Mouse (Mus musculus): ENCODE measurements around the gene Anp32e. TPM values are rescaled to one million over a fixed set of nuclear protein-coding genes. Genes with fewer than 3 reads are reported as not detected.
"Not testable (repeated sequence)": the region's sequence is repeated elsewhere in the genome, so short reads cannot be mapped to it uniquely, and the experiment has no call there.

Gene Anp32e
- total RNA-seq, 2 experiments from 2014 or later = 101 to 384 TPM

DNA sequence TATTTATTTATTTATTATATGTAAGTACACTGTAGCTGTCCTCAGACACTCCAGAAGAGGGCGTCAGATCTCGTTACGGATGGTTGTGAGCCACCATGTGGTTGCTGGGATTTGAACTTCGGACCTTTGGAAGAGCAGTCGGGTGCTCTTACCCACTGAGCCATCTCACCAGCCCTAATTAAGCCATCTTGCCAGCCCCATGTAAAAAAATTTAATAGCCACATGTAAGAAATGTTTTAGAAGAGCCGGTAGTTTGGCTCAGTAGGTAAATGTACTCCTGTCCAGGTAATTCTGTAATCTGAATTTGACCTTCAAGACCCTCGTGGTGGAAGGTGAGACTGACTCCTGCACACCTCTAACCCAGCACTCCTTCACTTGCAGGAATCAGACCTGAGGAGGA is 41.6 kb downstream of the Anp32e start:
- ATAC-seq (replicated peaks; ENCODE audit: poor library complexity) = not testable (repeated sequence)

DNA sequence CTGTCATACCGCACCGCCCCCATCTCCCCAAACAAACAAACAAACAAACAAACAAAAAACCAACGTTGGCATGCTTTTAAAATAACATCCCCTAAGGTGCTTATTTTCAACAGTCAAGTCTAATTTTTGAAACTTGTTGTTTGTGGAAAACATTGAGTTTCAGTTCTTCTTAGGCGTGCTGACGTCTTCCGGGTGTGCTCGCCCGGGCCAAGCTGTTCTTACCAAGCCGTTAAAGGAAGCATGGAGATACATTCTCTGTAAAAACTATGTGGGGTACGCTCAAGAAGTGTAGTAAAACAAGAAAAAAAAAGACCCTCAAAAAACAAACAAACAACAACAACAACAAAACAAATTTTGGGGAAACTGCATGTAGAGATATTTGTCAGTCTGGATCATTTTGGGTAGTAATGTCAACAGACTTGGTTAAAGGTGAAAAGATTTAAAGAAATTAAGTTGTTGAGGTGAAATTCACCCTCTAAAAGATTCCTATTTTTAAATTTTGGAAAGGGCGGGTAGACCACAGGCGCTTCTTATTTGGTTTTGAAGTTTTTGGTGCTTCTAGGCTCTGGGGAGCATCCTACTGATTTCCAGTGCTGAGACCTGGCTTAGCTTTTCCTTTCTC is 43.3 kb downstream of the Anp32e start:
- peak; percentile 40; the same call in 1 of the 2 replicates for ATAC-seq (replicated peaks; ENCODE audit: poor library complexity)

DNA sequence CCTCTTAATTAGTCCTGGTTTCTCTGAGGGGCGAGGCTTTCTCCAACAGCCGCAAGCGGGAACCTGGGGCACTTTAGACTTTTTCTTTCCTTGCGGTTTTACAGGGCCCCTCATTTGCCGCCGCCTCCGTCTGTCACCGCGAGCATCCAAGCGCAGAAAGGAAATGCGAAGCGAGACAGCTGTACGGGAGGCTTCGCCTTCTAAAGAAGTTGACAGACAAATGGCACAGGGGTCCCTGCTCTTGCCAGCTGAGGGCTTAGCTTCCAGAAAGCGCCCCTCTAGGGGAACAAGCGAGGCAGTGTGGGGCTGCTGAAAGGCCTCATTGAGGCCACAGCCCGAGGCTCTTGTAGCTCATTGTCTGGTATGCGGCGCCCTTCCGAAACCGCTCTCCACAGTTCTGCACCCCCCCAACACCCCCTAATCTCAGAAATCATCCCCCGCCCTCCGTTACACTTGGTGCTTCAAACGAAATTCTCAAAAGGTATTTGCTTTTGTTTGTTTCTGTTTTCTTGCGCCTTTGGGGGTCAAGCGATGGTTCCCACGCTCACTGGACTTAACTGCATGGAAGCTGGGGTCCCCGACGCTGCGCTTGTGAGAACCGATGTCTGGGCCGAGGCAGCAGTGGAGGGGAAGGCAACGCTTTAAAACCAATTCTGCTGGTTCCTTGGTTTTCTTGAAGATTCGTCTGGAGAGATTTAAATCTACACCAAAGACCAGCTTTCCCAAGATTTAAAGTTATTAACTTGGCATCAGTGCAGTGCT is 44.0 kb downstream of the Anp32e start:
- peak; percentile 56 for ATAC-seq (replicated peaks; ENCODE audit: poor library complexity)

DNA sequence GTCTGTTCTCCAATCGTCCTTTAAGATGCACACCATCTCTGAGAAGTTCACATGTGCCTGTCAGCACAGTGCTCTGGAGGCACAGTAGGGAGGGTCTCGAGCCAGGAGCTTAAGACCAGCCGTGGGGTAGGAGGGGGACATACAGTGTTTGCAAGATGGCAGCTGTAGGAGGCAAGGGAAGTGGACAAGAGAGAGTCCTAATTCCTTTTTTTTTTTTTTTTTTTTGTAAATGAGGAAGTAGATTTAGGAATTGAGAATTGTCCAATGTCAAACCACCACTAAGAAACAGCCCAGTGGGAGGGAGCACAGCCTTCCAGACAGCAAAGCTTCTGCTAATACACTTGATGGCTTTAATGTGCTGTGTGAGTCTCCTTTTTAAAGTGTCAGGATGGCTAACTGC is 48.0 kb downstream of the Anp32e start:
- ATAC-seq (replicated peaks; ENCODE audit: poor library complexity) = peak; percentile 56

DNA sequence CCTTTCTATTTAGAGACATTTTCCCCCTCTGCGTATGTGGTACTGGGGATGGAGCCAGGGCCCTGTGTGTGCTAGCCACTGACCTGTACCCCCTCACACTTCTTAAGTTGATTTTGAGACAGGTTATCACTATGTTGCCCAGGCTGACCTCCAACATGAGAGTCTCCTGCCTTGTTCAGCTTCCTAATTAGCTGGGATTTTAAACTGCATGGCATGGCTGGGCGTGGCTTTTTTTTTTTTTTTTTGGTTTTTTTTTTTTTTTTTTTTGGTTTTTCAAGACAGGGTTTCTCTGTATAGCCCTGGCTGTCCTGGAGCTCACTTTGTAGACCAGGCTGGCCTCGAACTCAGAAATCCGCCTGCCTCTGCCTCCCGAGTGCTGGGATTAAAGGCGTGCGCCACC is 48.5 kb downstream of the Anp32e start:
- ATAC-seq (replicated peaks; ENCODE audit: poor library complexity) = not testable (repeated sequence)

DNA sequence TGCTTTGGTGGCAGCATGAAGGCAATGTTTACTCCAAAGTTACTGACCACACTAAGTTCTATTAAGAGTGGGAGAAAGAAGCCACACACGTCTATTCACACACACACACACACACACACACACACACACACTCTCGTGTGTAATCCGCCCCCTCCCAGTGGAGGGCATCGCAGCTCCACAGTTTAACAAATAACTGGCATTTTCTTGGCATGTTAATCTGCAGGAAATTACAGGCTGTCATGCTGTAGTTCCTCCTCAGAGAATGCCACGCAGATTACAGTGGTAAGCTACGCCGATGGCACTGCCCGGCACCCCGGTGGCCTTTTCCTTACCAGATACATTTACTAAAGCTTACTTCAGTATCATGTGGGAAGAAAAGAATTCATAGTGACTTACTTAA is 49.2 kb downstream of the Anp32e start:
- peak; percentile 35 for ATAC-seq (replicated peaks; ENCODE audit: poor library complexity)

DNA sequence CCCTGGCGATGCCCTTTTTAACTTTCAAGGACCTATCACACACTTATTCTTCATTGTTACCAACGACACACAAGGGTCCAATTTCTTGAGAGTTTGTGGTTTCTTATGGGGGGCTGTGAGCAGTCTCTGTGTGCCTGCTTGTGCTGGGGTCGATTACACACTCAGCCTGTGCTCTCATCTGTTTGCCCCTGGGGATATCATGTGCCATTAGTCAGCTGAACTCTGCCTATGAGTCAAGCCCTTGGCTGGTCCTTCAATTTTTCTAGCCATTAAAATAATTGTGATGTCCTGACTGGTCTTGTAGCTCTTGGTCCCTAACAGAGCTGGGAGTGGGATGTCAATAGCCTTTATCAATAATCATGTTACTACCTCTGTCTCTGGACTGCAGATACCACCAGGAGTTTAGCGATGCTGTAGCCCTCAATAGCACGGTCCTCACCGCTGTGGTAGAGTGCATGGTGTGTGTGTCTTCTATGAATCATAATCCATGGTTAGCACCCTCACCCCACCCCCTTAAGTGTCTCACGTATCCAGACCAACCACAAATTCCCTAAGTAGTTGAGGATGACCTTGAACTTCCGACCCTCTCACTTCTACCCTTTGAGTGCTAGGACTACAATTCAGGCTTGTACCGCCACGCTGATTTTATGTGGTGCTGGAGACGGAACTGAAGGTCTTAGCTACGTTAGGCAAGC is 51.4 kb downstream of the Anp32e start:
- ATAC-seq (replicated peaks; ENCODE audit: poor library complexity) = no peak

DNA sequence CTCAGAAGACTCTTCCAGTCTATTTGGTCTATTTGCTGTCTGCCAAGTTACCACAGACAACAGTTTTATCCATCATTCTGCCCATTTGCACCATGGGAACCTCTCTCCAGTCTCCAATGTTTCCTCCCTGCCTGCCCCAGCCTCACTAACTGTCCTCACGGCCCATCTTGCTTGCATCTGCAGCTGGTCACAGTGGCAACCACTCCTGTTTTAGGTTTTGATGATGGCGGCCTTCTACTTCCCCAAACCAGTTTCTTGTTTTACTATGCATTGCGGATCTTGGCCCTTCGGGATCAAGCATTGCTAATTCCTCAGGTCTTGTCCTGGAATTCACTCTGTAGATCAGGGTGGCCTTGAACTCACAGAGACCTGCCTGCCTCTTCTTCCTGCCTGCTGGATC is 53.1 kb downstream of the Anp32e start:
- ATAC-seq (replicated peaks; ENCODE audit: poor library complexity) = no peak

DNA sequence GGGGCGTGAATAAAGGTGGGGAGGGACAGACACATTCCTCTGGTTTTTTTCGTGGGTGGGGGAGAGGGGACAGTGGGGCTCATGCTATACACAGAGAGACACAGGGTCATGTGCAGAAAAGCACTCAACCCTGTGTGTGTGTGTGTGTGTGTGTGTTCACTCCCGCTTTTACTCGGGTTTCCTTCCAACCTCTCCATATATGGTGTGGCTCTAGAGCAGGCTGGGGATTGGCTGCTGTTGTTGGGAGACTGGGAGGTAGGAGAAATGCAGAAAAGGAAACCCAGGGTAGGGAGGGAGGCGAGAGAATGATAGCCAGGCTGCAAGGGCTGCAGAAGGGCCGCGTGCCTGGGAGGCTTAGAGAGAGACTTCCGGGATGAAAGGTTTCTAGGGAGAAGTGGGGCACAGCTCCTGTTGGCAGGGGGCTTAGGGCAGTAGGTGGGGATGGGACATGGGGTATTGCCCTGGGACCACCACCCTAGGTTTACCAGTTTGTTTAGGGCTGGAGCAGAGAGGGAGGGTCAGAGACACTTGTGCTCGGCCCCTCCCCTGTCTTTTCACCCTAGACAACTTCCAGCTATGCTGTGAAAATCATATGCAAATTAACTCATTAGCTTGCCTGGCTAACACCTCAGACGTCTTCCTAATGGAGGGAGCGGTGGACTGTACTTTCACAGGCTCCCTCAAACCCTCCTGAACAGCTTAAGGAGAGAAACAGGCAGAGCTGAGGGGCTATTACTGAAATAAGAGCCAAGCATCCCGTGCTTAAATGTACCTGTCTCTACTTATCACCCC is 56.4 kb downstream of the Anp32e start:
- peak; percentile 42 for ATAC-seq (replicated peaks; ENCODE audit: poor library complexity)

DNA sequence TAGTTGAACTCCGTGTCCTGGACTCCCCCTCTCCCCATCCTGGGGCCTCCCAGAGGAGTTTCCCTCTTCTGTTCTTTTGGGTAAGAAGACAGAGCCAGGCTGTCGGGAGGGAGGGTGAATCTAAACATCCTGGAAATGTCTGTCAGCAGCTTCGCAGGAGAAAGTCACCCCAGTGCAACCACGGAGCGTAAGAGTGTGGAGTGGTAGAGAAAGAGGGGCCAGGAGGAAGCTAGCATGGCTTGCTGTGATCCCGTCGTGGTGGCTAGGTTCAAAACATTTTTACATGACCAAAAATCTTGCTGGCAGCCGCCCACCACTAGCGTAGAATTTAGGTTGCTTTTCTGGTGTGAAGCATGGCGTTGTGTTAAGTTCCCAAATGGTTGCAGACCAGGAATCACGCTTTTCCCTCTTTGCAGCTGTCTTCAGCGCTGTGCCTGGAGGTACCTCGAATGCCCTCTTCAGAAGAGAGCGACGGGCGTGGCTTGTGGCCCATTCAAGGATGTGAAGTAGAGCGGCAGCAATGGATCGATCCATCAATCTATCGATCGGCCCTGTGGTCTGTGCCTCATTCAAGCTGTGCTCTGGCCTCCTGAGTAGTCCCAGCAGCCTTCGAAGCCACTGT is 57.1 kb downstream of the Anp32e start:
- peak; percentile 43 for ATAC-seq (replicated peaks; ENCODE audit: poor library complexity)

DNA sequence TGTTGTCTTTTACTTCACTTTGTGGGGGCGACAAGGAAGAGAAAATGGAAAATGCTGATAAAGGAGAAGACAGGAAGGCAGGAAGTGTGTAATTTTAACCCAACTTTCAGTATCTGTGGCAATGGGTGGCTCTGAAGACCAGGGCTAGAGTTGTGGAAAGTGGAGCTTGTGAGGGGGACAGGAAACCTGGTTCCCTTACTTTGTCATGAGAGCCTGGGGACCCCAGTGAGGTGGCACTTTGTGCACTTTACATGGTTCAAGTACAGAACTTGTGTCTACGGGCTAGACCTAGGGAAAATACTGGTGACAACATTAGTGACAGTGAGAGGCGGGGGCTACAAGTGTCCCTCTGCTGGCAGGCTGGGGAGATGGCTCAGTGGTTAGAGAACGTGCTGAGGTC is 57.9 kb downstream of the Anp32e start:
- ATAC-seq (replicated peaks; ENCODE audit: poor library complexity) = no peak

DNA sequence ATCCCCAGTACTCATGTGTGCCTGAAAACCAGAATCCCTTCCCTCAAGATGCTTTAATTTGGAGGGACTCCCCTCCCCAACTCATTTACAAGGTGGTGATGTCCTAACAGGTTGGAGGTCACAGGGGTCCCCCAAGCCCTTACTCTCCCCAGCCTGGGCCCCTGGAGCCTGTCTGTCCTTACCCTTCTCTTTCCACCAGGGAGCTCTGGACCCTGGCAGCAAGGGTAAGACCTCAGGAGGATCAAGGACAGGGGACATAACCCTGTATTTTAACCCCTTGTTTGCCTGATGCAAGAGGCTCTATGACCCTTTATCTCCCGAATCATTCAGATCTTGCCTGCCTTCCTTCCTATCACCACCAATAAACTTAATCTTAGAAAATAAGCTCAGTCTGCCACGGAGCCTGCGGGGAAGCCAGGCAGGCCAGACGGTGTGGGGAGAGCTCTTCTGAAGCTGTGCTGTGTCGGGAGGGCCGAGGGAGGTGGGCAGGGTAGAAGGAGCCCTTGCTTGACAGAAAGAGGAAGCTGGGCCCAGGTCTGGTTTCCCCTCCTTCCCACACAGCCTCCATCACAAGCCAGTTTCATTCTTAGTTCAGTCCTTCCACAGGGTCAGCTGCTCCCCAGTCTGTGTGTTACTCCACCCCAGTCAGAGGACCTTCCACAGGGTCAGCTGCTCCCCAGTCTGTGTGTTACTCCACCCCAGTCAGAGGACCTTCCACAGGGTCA is 58.5 kb downstream of the Anp32e start:
- ATAC-seq (replicated peaks; ENCODE audit: poor library complexity) = peak; percentile 68

DNA sequence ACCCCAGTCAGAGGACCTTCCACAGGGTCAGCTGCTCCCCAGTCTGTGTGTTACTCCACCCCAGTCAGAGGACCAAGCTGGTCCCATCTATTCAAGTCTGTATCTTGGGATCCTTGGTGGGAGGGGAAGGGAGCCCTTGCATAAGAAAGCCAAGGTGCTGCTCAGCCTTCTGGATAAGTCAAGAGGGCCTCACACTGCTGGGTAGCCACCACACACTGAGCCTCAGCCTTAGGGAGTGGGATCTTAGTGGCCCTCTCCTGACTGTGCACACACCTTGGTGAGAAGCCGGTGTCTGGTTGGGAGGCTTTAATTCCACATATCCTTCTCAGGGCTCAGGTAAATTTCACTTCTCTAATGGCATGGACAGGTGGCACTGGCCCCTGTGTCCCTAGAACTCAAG is 59.1 kb downstream of the Anp32e start:
- ATAC-seq (replicated peaks; ENCODE audit: poor library complexity) = no peak

DNA sequence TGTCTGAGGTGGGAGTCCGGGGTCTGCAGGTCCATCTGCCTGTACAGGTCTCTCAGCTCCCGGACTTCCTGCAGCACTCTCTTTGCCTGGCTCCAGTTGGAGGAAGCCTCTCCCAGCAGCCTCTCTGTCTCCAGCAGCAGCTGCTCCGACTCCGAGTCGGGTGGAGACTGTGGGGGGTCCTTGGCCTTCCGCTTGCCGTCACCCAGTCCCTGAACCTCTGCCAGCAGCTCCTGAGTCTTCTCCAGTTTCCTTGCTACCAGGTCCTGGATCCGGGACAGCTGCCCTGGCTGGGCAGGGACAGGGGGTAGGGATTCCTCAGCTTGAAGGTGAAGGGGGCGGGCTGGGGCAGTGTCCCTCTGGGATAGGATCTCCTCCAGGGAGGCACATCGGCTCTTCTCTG is 59.9 kb downstream of the Anp32e start:
- no peak for ATAC-seq (replicated peaks; ENCODE audit: poor library complexity)

DNA sequence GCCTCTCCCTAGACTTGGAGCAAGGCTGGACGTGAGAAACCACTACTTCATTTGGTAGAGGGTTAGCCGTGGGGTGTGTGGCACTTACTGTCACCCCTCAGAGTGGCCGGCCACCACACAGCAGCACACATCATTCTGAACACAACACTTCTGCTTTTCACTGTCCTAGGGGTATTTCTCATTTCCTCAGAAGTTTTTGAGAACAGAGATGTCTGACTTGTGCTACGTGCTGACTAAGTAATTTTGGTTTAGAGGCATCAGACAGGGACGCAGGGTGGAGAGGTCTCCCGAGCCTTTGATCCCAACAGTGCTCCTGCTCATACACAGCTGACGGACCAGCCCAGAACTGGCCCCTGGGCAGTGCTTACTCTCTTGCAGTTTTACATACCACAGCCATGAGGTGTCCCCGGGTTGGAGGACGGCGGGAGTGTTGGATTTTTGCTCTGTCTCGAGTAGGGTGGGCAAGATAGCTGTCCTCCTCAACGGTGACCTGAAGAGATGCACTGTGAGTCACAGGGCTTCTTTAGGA is 61.4 kb downstream of the Anp32e start:
- peak; percentile 54 for ATAC-seq (replicated peaks; ENCODE audit: poor library complexity)

DNA sequence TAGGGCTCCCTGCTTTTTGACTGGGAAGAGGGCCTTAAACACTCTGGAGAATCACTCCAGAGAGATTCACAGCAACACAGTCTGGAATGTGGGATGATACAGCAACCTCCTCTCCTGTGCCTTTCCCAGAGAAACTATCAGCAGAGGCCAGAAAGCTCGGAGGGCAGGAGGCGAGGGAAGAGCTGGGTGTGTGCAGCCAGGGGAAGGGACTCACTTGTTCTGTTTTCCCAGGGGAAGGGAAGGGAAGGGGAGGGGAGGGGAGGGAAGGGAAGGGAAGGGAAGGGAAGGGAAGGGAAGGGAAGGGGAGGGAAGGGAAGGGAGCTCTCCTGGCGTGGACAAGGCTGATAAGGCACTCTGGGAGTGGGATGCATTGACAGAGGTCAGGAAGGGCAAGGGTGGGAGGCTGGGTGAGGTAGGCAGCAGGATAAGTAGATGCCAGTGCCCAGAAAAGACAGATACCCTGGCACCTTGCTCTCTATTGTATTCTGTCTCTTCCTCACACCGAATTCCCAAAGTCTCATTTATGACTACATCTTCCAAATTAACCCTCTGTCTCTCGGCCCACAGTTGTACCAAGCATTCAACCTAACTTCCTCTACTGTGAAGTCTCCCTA is 64.1 kb downstream of the Anp32e start:
- ATAC-seq (replicated peaks; ENCODE audit: poor library complexity) = no peak

DNA sequence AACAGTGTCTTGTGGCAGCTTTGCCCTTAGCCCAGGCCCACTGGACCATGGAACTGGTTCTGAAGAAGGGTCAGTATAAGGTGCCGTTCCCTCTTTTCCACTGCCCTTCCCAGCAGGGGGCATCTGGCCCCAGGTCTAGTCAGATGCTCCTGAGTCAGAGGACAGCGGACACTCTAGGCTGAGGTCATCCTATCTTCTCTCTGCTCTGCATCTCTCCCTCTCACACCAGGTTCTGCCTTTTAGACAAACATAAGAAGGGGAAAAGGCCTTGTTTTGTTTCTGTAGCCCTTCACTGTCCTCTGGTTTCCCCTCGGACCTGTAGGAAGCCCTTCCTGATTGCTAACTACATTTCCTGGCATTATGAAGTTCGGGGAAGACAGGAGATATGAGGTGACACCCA is 64.8 kb downstream of the Anp32e start:
- no peak for ATAC-seq (replicated peaks; ENCODE audit: poor library complexity)

DNA sequence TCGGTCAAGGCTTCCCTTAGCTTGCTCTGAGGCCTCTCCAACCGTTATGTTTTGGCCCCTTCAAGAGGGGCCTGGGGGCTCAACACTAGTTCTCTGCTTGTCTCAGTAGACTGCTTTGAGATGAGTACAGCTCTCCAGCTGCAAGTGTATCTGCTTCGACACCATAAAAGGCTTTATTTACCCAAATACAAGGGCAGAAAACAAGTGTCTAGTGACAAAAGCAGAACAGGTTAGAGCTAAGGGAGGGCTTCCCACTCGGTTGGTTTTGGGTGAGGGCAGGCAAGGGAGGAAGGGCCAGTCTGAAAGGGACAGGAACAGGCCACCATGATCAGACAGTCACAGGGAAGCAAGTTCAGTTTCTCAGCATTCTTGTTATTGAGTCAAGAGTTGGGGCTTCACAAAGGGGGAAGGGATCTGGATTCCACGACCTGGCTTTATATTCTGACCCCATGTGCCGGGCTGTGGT is 65.4 kb downstream of the Anp32e start:
- 0 out of 2 replicates have a peak, but pooled peaks have one; percentile 10 for ATAC-seq (replicated peaks; ENCODE audit: poor library complexity)
